Mouse (Mus musculus): ENCODE results near the gene Dglucy. TPM values are rescaled to one million over a fixed set of nuclear protein-coding genes. Genes with fewer than 3 reads are reported as not detected.

The Dglucy gene
- total RNA-seq, 2 experiments from 2014 or later: 11.2 to 15.6 TPM

GRCm38 (mm10) chr12:100883168-100883567, 104.3 kb downstream of the Dglucy start:
- no peak for DNase-seq

GRCm38 (mm10) chr12:100885585-100885984, 106.7 kb downstream of the Dglucy start:
- no peak for DNase-seq

GRCm38 (mm10) chr12:100886877-100887276, 108.0 kb downstream of the Dglucy start:
- no peak for DNase-seq

- DNase-seq: no peak
These were observed 109.0 kb downstream of the Dglucy start for GRCm38 (mm10) chr12:100887801-100888258.

GRCm38 (mm10) chr12:100890548-100890947, 111.7 kb downstream of the Dglucy start:
- DNase-seq: no peak

- DNase-seq: no peak
These were observed 116.6 kb downstream of the Dglucy start for GRCm38 (mm10) chr12:100895504-100895903.

GRCm38 (mm10) chr12:100896661-100897060, 117.8 kb downstream of the Dglucy start:
- DNase-seq: no peak

GRCm38 (mm10) chr12:100897736-100898650, 119.1 kb downstream of the Dglucy start:
- no peak for DNase-seq

GRCm38 (mm10) chr12:100899111-100899640, 120.3 kb downstream of the Dglucy start:
- DNase-seq: peak in 1 of 2 experiments; percentile 20

GRCm38 (mm10) chr12:100900901-100901300, 122.0 kb downstream of the Dglucy start:
- no peak for DNase-seq

GRCm38 (mm10) chr12:100901386-100901785, 122.5 kb downstream of the Dglucy start:
- no peak for DNase-seq

GRCm38 (mm10) chr12:100903761-100904160, 124.9 kb downstream of the Dglucy start:
- no peak for DNase-seq

- no peak for DNase-seq
These were observed 128.0 kb downstream of the Dglucy start for GRCm38 (mm10) chr12:100906861-100907260.

GRCm38 (mm10) chr12:100907598-100908297, 128.9 kb downstream of the Dglucy start, which contains the start of gene Gpr68:
Gene Gpr68, minus strand, starts transcription at chr12:100908198.
- DNase-seq: peak; percentile 53 to 54

- DNase-seq: no peak
These were observed 129.6 kb downstream of the Dglucy start for GRCm38 (mm10) chr12:100908298-100909034.

GRCm38 (mm10) chr12:100909765-100910164, 130.9 kb downstream of the Dglucy start:
- no peak for DNase-seq

- DNase-seq: no peak
These were observed 131.9 kb downstream of the Dglucy start for GRCm38 (mm10) chr12:100910731-100911130.

- peak; percentile 22 to 49 for DNase-seq
These were observed 145.9 kb downstream of the Dglucy start for GRCm38 (mm10) chr12:100924646-100925339.

GRCm38 (mm10) chr12:100925644-100926619, 147.1 kb downstream of the Dglucy start:
- DNase-seq: peak in 1 of 2 experiments; percentile 63

- DNase-seq: no peak
These were observed 149.4 kb downstream of the Dglucy start for GRCm38 (mm10) chr12:100928286-100928685.

Data from adrenal gland, postnatal 36 days (tissue).